Mouse (Mus musculus) MEL (cell line): ENCODE data around the gene Tbc1d24. TPM values are rescaled to one million over a fixed set of nuclear protein-coding genes. Genes with fewer than 3 reads are reported as not detected.

ENCODE experiments used
- DNase-seq: peaks from one replicate; pipeline ENCODE4 v3.0.0; 2011; ENCODE audit warnings: low read depth, low spot score
- H3K27ac ChIP-seq: 2 replicates; pipeline ENCODE4 v1.5.1; 2012; ENCODE audit warnings: low read depth, mild to moderate bottlenecking, control low read depth, low read length, moderate library complexity; ENCODE audit not compliant: control insufficient read depth
- H3K27me3 ChIP-seq, 2 experiments: fragments of 150-350 bp in 1 of 2; sonication (generic) in 1 of 2; 2 replicates each; pipeline ENCODE4 v1.6.1; 2012; ENCODE audit warnings: low read length in 2 of 2, mild to moderate bottlenecking in 2 of 2, improper control_type of control experiment in 1 of 2, moderate library complexity in 1 of 2; ENCODE audit not compliant: insufficient read depth in 2 of 2, control insufficient read depth in 1 of 2
- H3K36me3 ChIP-seq, 2 experiments: 2 replicates each; pipeline ENCODE4 v1.6.1; 2012 to 2014; ENCODE audit warnings: low read length in 2 of 2, improper control_type of control experiment in 1 of 2, inconsistent platforms in 1 of 2, mild to moderate bottlenecking in 1 of 2; ENCODE audit not compliant: insufficient read depth in 2 of 2, control insufficient read depth in 1 of 2
- H3K4me1 ChIP-seq, 2 experiments: fragments of 150-350 bp in 1 of 2; sonication (generic) in 1 of 2; 2 replicates each; pipeline ENCODE4 v1.6.1; 2012; ENCODE audit warnings: low read length in 2 of 2, improper control_type of control experiment in 1 of 2, mild to moderate bottlenecking in 1 of 2; ENCODE audit not compliant: insufficient read depth in 2 of 2, control insufficient read depth in 1 of 2
- H3K4me3 ChIP-seq, 2 experiments: fragments of 150-350 bp in 1 of 2; sonication (generic) in 1 of 2; 2 replicates each; pipeline ENCODE4 v1.5.1; 2012; ENCODE audit warnings: low read depth in 2 of 2, low read length in 2 of 2, mild to moderate bottlenecking in 2 of 2, moderate library complexity in 2 of 2, control low read depth in 1 of 2, improper control_type of control experiment in 1 of 2; ENCODE audit not compliant: control insufficient read depth in 1 of 2, insufficient read depth in 1 of 2
- H3K79me2 ChIP-seq: 2 replicates; pipeline ENCODE4 v1.6.1; 2012; ENCODE audit warnings: mild to moderate bottlenecking, low read length, moderate library complexity; ENCODE audit not compliant: control insufficient read depth, poor library complexity, insufficient read depth
- H3K9ac ChIP-seq: 2 replicates; pipeline ENCODE4 v1.6.1; 2012; ENCODE audit warnings: low read depth, mild to moderate bottlenecking, control low read depth, low read length, moderate library complexity; ENCODE audit not compliant: control insufficient read depth, poor library complexity, severe bottlenecking
- H3K9me3 ChIP-seq: fragments of 150-350 bp; sonication (generic); replicated peaks from 2 replicates; pipeline ENCODE4 v1.6.1; 2012; ENCODE audit warnings: mild to moderate bottlenecking, low read length, improper control_type of control experiment, moderate library complexity; ENCODE audit not compliant: insufficient read depth
- BHLHE40 ChIP-seq: IDR thresholded peaks from 2 replicates; pipeline ENCODE4 v1.6.1; 2012; ENCODE audit warnings: low read depth, mild to moderate bottlenecking, inconsistent platforms, low read length, improper control_type of control experiment, borderline replicate concordance
- CHD2 ChIP-seq: IDR thresholded peaks from 2 replicates; pipeline ENCODE4 v1.6.1; 2011; ENCODE audit warnings: low read length, improper control_type of control experiment
- CTCF ChIP-seq, 3 experiments: IDR thresholded peaks in 2 of 3; conservative IDR thresholded peaks in 1 of 3; 2 replicates each; pipeline ENCODE4 v1.5.1; 2011 to 2012; ENCODE audit warnings: low read length in 3 of 3, low read depth in 2 of 3, mild to moderate bottlenecking in 2 of 3, improper control_type of control experiment in 1 of 3, inconsistent platforms in 1 of 3, mixed read lengths in 1 of 3, moderate library complexity in 1 of 3; ENCODE audit not compliant: control insufficient read depth in 1 of 3, insufficient read depth in 1 of 3, poor library complexity in 1 of 3, severe bottlenecking in 1 of 3
- E2F4 ChIP-seq: IDR thresholded peaks from 2 replicates; pipeline ENCODE4 v1.6.1; 2011; ENCODE audit warnings: low read depth, low read length, improper control_type of control experiment, borderline replicate concordance
- GABPA ChIP-seq: IDR thresholded peaks from 2 replicates; pipeline ENCODE4 v1.6.1; 2012; ENCODE audit warnings: low read depth, mild to moderate bottlenecking, inconsistent platforms, low read length, improper control_type of control experiment, moderate library complexity
- HCFC1 ChIP-seq: IDR thresholded peaks from 2 replicates; pipeline ENCODE4 v1.6.1; 2012; ENCODE audit warnings: low read depth, mild to moderate bottlenecking, inconsistent platforms, low read length, improper control_type of control experiment, moderate library complexity
- JUND ChIP-seq: IDR thresholded peaks from 2 replicates; pipeline ENCODE4 v1.6.1; 2011; ENCODE audit warnings: low read depth, mild to moderate bottlenecking, improper control_type of control experiment, low read length
- MAFK ChIP-seq: IDR thresholded peaks from 2 replicates; pipeline ENCODE4 v1.6.1; 2011; ENCODE audit warnings: low read depth, mild to moderate bottlenecking, low read length, improper control_type of control experiment, borderline replicate concordance
- MAX ChIP-seq: IDR thresholded peaks from 2 replicates; pipeline ENCODE4 v1.6.1; 2011; ENCODE audit warnings: low read length, improper control_type of control experiment
- MAZ ChIP-seq: IDR thresholded peaks from 2 replicates; pipeline ENCODE4 v1.6.1; 2012; ENCODE audit warnings: low read depth, mild to moderate bottlenecking, inconsistent platforms, low read length, improper control_type of control experiment
- MYB ChIP-seq: IDR thresholded peaks from 2 replicates; pipeline ENCODE4 v1.6.1; 2011; ENCODE audit warnings: mild to moderate bottlenecking, low read depth, low read length, improper control_type of control experiment
- MYC ChIP-seq: IDR thresholded peaks from 2 replicates; pipeline ENCODE4 v1.6.1; 2011; ENCODE audit warnings: low read depth, mild to moderate bottlenecking, low read length, improper control_type of control experiment, moderate library complexity
- NELFE ChIP-seq: IDR thresholded peaks from 2 replicates; pipeline ENCODE4 v1.6.1; 2011; ENCODE audit warnings: low read depth, low read length, improper control_type of control experiment
- POLR2AphosphoS5 ChIP-seq: IDR thresholded peaks from 2 replicates; pipeline ENCODE4 v1.6.1; 2012; ENCODE audit warnings: low read depth, borderline replicate concordance, mild to moderate bottlenecking, inconsistent platforms, low read length, moderate library complexity, mixed read lengths
- RAD21 ChIP-seq: IDR thresholded peaks from 2 replicates; pipeline ENCODE4 v1.6.1; 2011; ENCODE audit warnings: mild to moderate bottlenecking, low read depth, low read length, improper control_type of control experiment
- SIN3A ChIP-seq: IDR thresholded peaks from 2 replicates; pipeline ENCODE4 v1.6.1; 2012; ENCODE audit warnings: low read length, improper control_type of control experiment, inconsistent platforms
- SMC3 ChIP-seq: IDR thresholded peaks from 2 replicates; pipeline ENCODE4 v1.6.1; 2011; ENCODE audit warnings: low read depth, low read length, improper control_type of control experiment
- TAL1 ChIP-seq: IDR thresholded peaks from 2 replicates; pipeline ENCODE4 v1.6.1; 2012; ENCODE audit warnings: mild to moderate bottlenecking, inconsistent platforms, low read length, moderate library complexity, mixed read lengths
- TBP ChIP-seq: IDR thresholded peaks from 2 replicates; pipeline ENCODE4 v1.8.0; 2011; ENCODE audit warnings: low read depth, low read length, improper control_type of control experiment
- TCF12 ChIP-seq: IDR thresholded peaks from 2 replicates; pipeline ENCODE4 v1.6.1; 2014; ENCODE audit warnings: low read depth, mild to moderate bottlenecking, inconsistent platforms, low read length, improper control_type of control experiment, moderate library complexity
- UBTF ChIP-seq: IDR thresholded peaks from 2 replicates; pipeline ENCODE4 v1.6.1; 2012; ENCODE audit warnings: low read depth, mild to moderate bottlenecking, inconsistent platforms, low read length, improper control_type of control experiment, moderate library complexity, borderline replicate concordance; ENCODE audit not compliant: insufficient read depth
- USF2 ChIP-seq, 2 experiments: IDR thresholded peaks; 2 replicates each; pipeline ENCODE4 v1.6.1; 2011 to 2012; ENCODE audit warnings: improper control_type of control experiment in 2 of 2, low read length in 2 of 2, borderline replicate concordance in 1 of 2, inconsistent platforms in 1 of 2, low read depth in 1 of 2, mild to moderate bottlenecking in 1 of 2; ENCODE audit not compliant: insufficient read depth in 1 of 2
- ZKSCAN1 ChIP-seq: IDR thresholded peaks from 2 replicates; pipeline ENCODE4 v1.6.1; 2012; ENCODE audit warnings: low read depth, mild to moderate bottlenecking, inconsistent platforms, low read length, improper control_type of control experiment, moderate library complexity
- ZNF384 ChIP-seq: IDR thresholded peaks from 2 replicates; pipeline ENCODE4 v1.6.1; 2012; ENCODE audit warnings: low read depth, mild to moderate bottlenecking, inconsistent platforms, low read length, improper control_type of control experiment
- polyA plus RNA-seq, 2 experiments: library from polyadenylated mRNA; stranded (reverse) in 1 of 2; unstranded in 1 of 2; fragments of >175 nt in 1 of 2; fragments of >200 nt in 1 of 2; gene quantifications; 2 replicates each; pipeline versions ENCODE4 v1.2.1 to v1.2.4; 2012; ENCODE audit warnings: low replicate concordance in 2 of 2, low read depth in 1 of 2; ENCODE audit not compliant: insufficient read length in 2 of 2, insufficient read depth in 1 of 2, missing spikeins in 1 of 2
- total RNA-seq: library from RNA; depleted of rRNA; stranded (reverse); fragments of 300-350 nt; gene quantifications from 2 replicates; pipeline ENCODE4 v1.2.3, GENCODE M21; 2012

Gene Tbc1d24
- total and polyA plus RNA-seq, 3 experiments, result 24.3 to 34.2 (median 27.3) TPM

DNA sequence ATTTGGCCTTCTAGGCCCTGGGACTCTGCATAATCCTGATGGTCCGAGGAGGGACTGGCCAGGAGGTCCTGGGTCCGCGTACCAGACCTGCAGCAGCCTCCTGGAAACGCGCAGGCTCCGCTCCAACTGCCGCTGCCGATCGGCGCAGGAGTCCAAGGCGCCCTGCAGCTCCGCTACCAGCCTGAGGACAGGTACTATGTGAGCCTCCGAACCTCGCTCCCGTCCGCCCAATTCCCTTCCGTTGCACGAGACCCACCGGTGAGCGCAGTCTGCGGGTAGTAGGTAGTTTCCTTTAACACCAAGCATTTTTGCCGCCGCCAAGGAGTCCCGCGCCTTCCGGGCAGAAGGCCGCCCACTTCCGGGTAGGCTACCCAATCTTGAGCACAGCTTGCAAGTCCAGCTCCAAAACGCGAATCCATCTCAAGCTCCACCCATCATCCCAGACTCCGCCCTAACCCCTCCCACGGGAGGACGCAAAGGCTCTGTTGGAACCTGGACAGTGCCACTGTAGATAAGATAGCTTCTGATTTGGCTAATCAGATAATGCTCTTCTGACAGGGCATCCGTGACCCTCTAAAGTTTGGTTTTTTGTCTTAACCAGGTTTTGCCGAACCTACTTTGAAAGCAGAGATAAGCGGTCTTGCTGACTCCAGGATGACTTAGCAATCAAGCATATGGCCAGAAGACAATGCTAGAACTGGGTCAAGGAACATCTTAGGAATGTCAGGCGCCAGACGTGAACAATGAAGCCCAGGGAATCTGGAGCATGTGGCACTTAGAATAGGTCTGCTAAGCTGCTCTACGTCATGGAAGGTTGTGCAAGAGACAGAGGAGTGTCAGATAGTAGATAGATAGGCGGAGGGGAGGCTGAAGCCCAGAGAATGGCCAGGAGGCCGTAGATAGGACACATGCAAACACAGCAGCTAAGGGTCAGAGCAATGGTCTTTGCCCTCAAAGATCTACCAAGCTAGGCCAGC, 15.4 kb upstream of the Tbc1d24 start, which contains the start of gene Tedc2 (continued):
- TF ChIP-seq MAX (peak; percentile 55), ZNF384 (no peak), JUND (no peak), MYC (0 out of 2 replicates have a peak, but pooled peaks have one; percentile 45), CHD2 (no peak), HCFC1 (peak; percentile 78), USF2 (IDR thresholded peaks at IDR 0.05; ENCODE audit: borderline replicate concordance in 1 of 2, insufficient read depth in 1 of 2, low read depth in 1 of 2, low read length in 2 of 2) (no peak), GABPA (peak; percentile 97), MAZ (0 out of 2 replicates have a peak, but pooled peaks have one; percentile 42), NELFE (peak; percentile 91), TAL1 (no peak), SMC3 (no peak), CTCF (IDR thresholded peaks at IDR 0.05 in 2 of 3, conservative IDR thresholded peaks at IDR 0.05 in 1 of 3; ENCODE audit: control insufficient read depth in 1 of 3, insufficient read depth in 1 of 3, low read depth in 2 of 3, low read length in 3 of 3, poor library complexity in 1 of 3, severe bottlenecking in 1 of 3) (no peak), UBTF (no peak), E2F4 (peak; percentile 88; the same call in 1 of the 2 replicates), MAFK (no peak; the same call in none of the 2 replicates), POLR2AphosphoS5 (peak; percentile 84; the same call in 1 of the 2 replicates), RAD21 (no peak), ZKSCAN1 (0 out of 2 replicates have a peak, but pooled peaks have one; percentile 53)

DNA sequence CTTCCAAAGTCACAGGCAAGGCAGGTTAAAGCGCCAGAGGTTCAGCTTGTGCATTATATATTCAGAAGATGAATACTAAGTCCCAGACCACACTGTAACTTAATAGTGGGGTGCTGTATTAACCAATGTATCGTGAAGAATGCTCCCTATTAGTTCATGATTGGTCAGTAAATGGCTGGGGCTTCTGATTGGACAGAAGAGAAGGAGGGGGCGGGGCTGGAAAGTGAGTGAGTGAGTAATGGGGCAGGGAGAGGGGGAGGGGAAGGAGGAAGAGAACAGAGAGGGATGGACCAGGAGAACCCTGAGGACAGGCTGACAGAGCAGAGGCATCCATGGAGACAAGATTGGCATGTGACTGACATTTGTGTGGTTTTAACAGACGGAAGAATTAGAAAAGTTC, 11.5 kb upstream of the Tbc1d24 start:
- DNase-seq, result peak; percentile 90
- H3K9ac ChIP-seq, result no peak overlapping the region
- no peak for TF ChIP-seq TBP
- no peak for TF ChIP-seq BHLHE40
- TF ChIP-seq ZKSCAN1, result no peak
- TF ChIP-seq CHD2, result peak; percentile 43
- TF ChIP-seq MYB, result no peak
- TF ChIP-seq SIN3A, result no peak
- no peak for TF ChIP-seq TCF12
- no peak for TF ChIP-seq JUND
- no peaks in the 10 kb centered on the region for H3K27me3 ChIP-seq
- H3K4me3 ChIP-seq, result no peak overlapping the region
- no peaks in the 10 kb centered on the region for H3K9me3 ChIP-seq
- H3K4me1 ChIP-seq, result peaks cover 3 to 14% of the 10 kb centered on the region in 2 experiments; a peak in 3 of 4 replicates
- no peak overlapping the region for H3K27ac ChIP-seq
- peaks cover 18% of the 10 kb centered on the region for H3K79me2 ChIP-seq
- H3K36me3 ChIP-seq, result peaks cover 7 to 8% of the 10 kb centered on the region in 2 experiments; a peak in 3 of 4 replicates
